Mouse (Mus musculus) heart, adult 2 months (tissue): Measurements from ENCODE around the gene Zfp62.

Source experiments
- CTCF ChIP-seq: fragments of 200-600 bp; IDR thresholded peaks from 2 replicates; pipeline ENCODE4 v1.8.1; 2022; ENCODE audit warnings: antibody characterized with exemption, mild to moderate bottlenecking, moderate library complexity
- POLR2A ChIP-seq: fragments of 200-500 bp; IDR thresholded peaks from 2 replicates; pipeline ENCODE4 v1.6.1; 2011; ENCODE audit warnings: mild to moderate bottlenecking, low read depth, low read length, control low read depth; ENCODE audit not compliant: insufficient read depth

DNA sequence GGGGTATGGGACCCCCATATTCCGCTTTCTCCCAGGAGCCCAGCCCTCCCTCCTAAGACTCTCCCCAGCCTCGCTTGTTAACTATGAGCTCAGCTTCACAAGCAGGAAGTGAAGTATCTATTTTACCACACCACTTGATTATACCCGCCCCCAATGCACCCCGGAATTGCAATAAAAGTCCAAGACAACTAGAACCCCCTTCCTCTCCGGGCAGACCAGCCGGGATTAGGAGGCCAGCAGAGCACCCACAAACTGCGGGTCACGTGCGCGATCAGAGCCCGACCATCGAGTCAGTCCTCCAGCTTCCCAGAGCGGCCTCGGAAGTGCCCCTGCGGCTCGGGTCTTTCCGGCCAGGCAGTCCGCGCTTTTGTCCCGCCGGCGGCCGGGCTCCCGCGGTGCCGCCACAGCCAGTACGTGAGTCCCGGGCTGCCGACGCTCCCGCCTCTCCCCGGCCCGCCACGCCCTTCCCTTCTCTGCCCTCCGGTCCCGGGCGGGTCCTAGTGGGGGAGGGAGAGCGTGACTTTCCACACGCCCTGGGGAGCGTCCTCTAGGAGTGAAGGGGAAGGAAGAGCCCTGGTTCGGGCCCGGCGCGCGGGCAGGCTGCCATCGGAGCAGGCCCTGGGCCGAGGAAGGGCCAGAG is at the start of gene Zfp62:
- peak; percentile 17; the same call in 1 of the 2 replicates for TF ChIP-seq CTCF
- peak; percentile 81 for TF ChIP-seq POLR2A
